Mouse (Mus musculus) hindbrain, embryonic 14.5 days (tissue): ENCODE measurements around the gene Ak6. TPM values are rescaled to one million over a fixed set of nuclear protein-coding genes. Genes with fewer than 3 reads are reported as not detected.

Experiments used
- ATAC-seq: fragments of 200-750 bp; cut with Nextera tagmentation; 2 replicates; pipeline ENCODE4 v1.8.0; 2017; ENCODE audit warnings: moderate number of reproducible peaks, mild to moderate bottlenecking, moderate TSS enrichment, moderate library complexity; ENCODE audit not compliant: low FRiP score
- DNase-seq: peaks from one replicate; pipeline ENCODE4 v3.0.0-alpha.2; 2015; ENCODE audit warnings: low spot score
- H3K27ac ChIP-seq: fragments of 300-500 bp; sonication (generic); 2 replicates; pipeline ENCODE4 v1.5.1; 2014; ENCODE audit warnings: mild to moderate bottlenecking, moderate library complexity
- H3K27me3 ChIP-seq: fragments of 300-500 bp; sonication (generic); 2 replicates; pipeline ENCODE4 v1.6.1; 2014; ENCODE audit warnings: mild to moderate bottlenecking, low read length, mixed read lengths; ENCODE audit not compliant: control insufficient read depth, insufficient read depth
- H3K36me3 ChIP-seq: fragments of 300-500 bp; sonication (generic); replicated peaks from 2 replicates; pipeline ENCODE4 v1.6.1; 2014; ENCODE audit not compliant: control insufficient read depth, insufficient read depth
- H3K4me1 ChIP-seq: fragments of 300-500 bp; sonication (generic); replicated peaks from 2 replicates; pipeline ENCODE4 v1.6.1; 2014; ENCODE audit warnings: antibody characterized with exemption, low read length, mixed read lengths; ENCODE audit not compliant: control insufficient read depth, insufficient read depth
- H3K4me2 ChIP-seq: fragments of 300-500 bp; sonication (generic); replicated peaks from 2 replicates; pipeline ENCODE4 v1.6.1; 2014; ENCODE audit warnings: mild to moderate bottlenecking, moderate library complexity
- H3K4me3 ChIP-seq: fragments of 300-500 bp; sonication (generic); replicated peaks from 2 replicates; pipeline ENCODE4 v1.5.1; 2014; ENCODE audit warnings: mild to moderate bottlenecking, low read length
- H3K9ac ChIP-seq: fragments of 300-500 bp; sonication (generic); 2 replicates; pipeline ENCODE4 v1.6.1; 2014
- H3K9me3 ChIP-seq: fragments of 300-500 bp; sonication (generic); 2 replicates; pipeline ENCODE4 v1.6.1; 2016; ENCODE audit warnings: low read length; ENCODE audit not compliant: control insufficient read depth
- WGBS: fragments of 180-500 bp; shearing (Covaris S2); extraction: QIAGEN DNeasy Blood & Tissue Kit; methylation state at CpG from one replicate; pipeline ENCODE4 v1.1.7; 2014; 5-methylcytosine and 5-hydroxymethylcytosine counted together
- polyA plus RNA-seq: library from polyadenylated mRNA; unstranded; fragments of >200 nt; fragmentation: Nextera tagmentation; extraction: Ambion mirVana; gene quantifications from 2 replicates; pipeline ENCODE4 v1.2.1, GENCODE M21; 2014

The Ak6 gene
- polyA plus RNA-seq, 1 experiment from 2014 or later = 314 TPM

- Histone ChIP-seq H3K4me3 (no peak overlapping the region), H3K4me2 (no peak overlapping the region), H3K9ac (no peak overlapping the region), H3K4me1 (no peaks in the 10 kb centered on the region), H3K36me3 (peaks cover 65% of the 10 kb centered on the region), H3K9me3 (no peaks in the 10 kb centered on the region), H3K27me3 (no peaks in the 10 kb centered on the region), H3K27ac (no peak overlapping the region)
- ATAC-seq (no peak), DNase-seq (no peak)
- WGBS = 88% methylated on average over 3 of the region's 3 CpGs
Observed at GRCm38 (mm10) chr13:100697541-100697940, 46.8 kb downstream of the Ak6 start.

DNA sequence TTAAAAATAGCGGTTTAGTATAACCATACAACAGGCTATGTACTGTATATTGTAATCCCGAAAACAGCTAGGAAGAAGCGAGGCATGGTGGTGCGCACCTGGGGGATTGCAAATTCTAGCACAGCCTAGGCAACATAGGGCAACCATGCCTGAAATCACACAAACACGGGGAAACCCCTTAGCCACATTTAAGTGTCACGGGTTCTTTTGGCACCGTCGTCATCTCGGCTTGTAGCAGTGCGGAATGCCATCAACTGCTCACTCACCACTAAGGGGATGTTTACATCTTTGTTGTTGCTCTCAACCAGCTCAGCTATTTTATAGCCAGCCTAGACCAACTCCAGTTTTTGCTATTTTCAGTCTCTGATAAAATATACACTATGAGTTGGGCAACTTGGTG lies 48.1 kb downstream of the Ak6 start:
- DNase-seq (no peak), ATAC-seq (no peak)
- Histone ChIP-seq H3K36me3 (peaks cover 77% of the 10 kb centered on the region), H3K4me1 (no peaks in the 10 kb centered on the region), H3K9ac (no peak overlapping the region), H3K4me2 (no peak overlapping the region), H3K4me3 (no peak overlapping the region), H3K27ac (no peak overlapping the region), H3K27me3 (no peaks in the 10 kb centered on the region), H3K9me3 (no peaks in the 10 kb centered on the region)
- WGBS = 98% methylated on average over 10 of the region's 10 CpGs

GRCm38 (mm10) chr13:100703468-100703867 lies 52.7 kb downstream of the Ak6 start:
- Histone ChIP-seq H3K4me2 (no peak overlapping the region), H3K4me3 (no peak overlapping the region), H3K27me3 (no peaks in the 10 kb centered on the region), H3K4me1 (no peaks in the 10 kb centered on the region), H3K36me3 (peaks cover 91% of the 10 kb centered on the region), H3K27ac (no peak overlapping the region), H3K9me3 (no peaks in the 10 kb centered on the region), H3K9ac (no peak overlapping the region)
- no peak for DNase-seq
- WGBS = 90% methylated on average over 2 of the region's 2 CpGs
- ATAC-seq = no peak

DNA sequence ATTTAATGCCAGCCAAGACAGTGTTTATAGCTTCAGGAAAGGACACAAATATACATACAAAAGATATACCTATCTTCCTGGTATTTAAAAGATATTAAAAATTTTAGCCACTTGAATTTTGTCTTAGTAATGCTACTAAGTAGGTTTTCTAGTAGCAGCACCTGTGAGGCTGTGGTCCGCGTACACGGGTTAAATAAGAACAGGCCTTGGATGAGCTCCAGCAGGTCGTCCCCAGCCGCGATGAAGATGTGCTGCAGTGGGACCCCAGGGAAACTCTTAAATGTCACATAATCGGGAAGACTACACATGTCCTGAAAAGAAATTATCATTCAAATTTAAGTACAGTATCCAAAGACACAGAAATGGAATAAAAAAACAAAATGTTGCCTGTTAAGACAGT lies 55.4 kb downstream of the Ak6 start:
- H3K36me3 ChIP-seq = peaks cover 92% of the 10 kb centered on the region
- DNase-seq = no peak
- H3K27ac ChIP-seq = no peak overlapping the region
- no peaks in the 10 kb centered on the region for H3K27me3 ChIP-seq
- no peaks in the 10 kb centered on the region for H3K9me3 ChIP-seq
- WGBS = 94% methylated on average over 7 of the region's 7 CpGs
- no peak overlapping the region for H3K4me2 ChIP-seq
- no peak overlapping the region for H3K9ac ChIP-seq
- no peaks in the 10 kb centered on the region for H3K4me1 ChIP-seq
- no peak for ATAC-seq
- H3K4me3 ChIP-seq = no peak overlapping the region

DNA sequence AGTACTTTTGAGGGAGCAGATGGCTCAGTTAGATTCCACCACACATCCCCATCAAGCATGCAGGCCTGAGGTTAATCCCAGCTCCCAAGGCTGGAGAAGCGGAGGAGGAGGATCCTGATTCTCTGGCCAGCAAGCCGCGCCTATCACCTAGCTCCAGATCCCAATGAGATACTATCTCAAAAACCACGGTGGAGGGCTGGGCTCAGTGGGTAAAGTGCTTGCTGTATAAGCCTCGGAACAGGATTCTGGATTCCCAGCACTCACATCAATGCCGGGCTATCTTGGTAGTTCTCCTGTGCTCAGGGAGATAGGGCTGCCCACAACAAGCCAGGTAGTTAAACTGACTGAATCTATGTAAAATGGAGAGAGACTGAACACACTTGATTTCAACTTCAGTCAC lies 64.7 kb downstream of the Ak6 start:
- Histone ChIP-seq H3K27me3 (no peaks in the 10 kb centered on the region), H3K4me2 (no peak overlapping the region), H3K9me3 (no peaks in the 10 kb centered on the region), H3K36me3 (peaks cover 90% of the 10 kb centered on the region), H3K9ac (no peak overlapping the region), H3K4me1 (no peaks in the 10 kb centered on the region), H3K4me3 (no peak overlapping the region), H3K27ac (no peak overlapping the region)
- 94% methylated on average over 6 of the region's 6 CpGs for WGBS
- no peak for DNase-seq
- no peak for ATAC-seq

Other genes with a start within 250 kb of the Ak6 start
- gene Naip1, start 198.1 kb upstream of the Ak6 start, polyA plus RNA-seq = 0.05 and 0.07 TPM in 2 replicates
- 77.3 and 81.3 TPM in 2 replicates for gene Gtf2h2, start 158.4 kb upstream of the Ak6 start, polyA plus RNA-seq
- gene Ocln, start 98.3 kb upstream of the Ak6 start, polyA plus RNA-seq = 11.0 and 13.1 TPM in 2 replicates
- gene Marveld2, start 34.0 kb upstream of the Ak6 start, polyA plus RNA-seq = 3.0 and 3.8 TPM in 2 replicates
- gene Rad17, start 72 bp downstream of the Ak6 start, polyA plus RNA-seq = 16.0 and 19.4 TPM in 2 replicates
- 27.4 and 41.7 TPM in 2 replicates for gene Taf9, start 600 bp downstream of the Ak6 start, polyA plus RNA-seq
- gene Ccdc125, start 18.7 kb downstream of the Ak6 start, polyA plus RNA-seq = 1.5 and 1.9 TPM in 2 replicates
- 37.6 and 42.3 TPM in 2 replicates for gene Cdk7, start 80.0 kb downstream of the Ak6 start, polyA plus RNA-seq
- 154 and 169 TPM in 2 replicates for gene Mrps36, start 93.7 kb downstream of the Ak6 start, polyA plus RNA-seq
- 6.7 and 6.9 TPM in 2 replicates for gene Cenph, start 124.9 kb downstream of the Ak6 start, polyA plus RNA-seq
- 40.7 and 51.4 TPM in 2 replicates for gene Ccnb1, start 135.6 kb downstream of the Ak6 start, polyA plus RNA-seq
- 41.8 and 44.5 TPM in 2 replicates for gene Slc30a5, start 182.4 kb downstream of the Ak6 start, polyA plus RNA-seq